Mouse (Mus musculus): ENCODE results near the gene Msh3.

The Msh3 gene

GRCm38 (mm10) chr13:92328000-92328399, 26.8 kb downstream of the Msh3 start:
- DNase-seq: no peak

GRCm38 (mm10) chr13:92326030-92326429, 28.8 kb downstream of the Msh3 start:
- DNase-seq: no peak

GRCm38 (mm10) chr13:92320770-92321169, 34.0 kb downstream of the Msh3 start:
- no peak for DNase-seq

GRCm38 (mm10) chr13:92314613-92315012, 40.2 kb downstream of the Msh3 start:
- no peak for DNase-seq

- no peak for DNase-seq
These were observed 49.1 kb downstream of the Msh3 start, which contains the start of gene Gm20379 for GRCm38 (mm10) chr13:92305680-92306079. Gene Gm20379 (plus strand): TSS chr13:92305980.

GRCm38 (mm10) chr13:92304291-92304690, 50.5 kb downstream of the Msh3 start:
- DNase-seq: no peak

GRCm38 (mm10) chr13:92303062-92303948, 51.5 kb downstream of the Msh3 start:
- no peak for DNase-seq

- no peak for DNase-seq
These were observed 52.3 kb downstream of the Msh3 start for GRCm38 (mm10) chr13:92302466-92302865.

- no peak for DNase-seq
These were observed 53.0 kb downstream of the Msh3 start for GRCm38 (mm10) chr13:92301754-92302153.

- DNase-seq: no peak
These were observed 55.3 kb downstream of the Msh3 start for GRCm38 (mm10) chr13:92299522-92299921.

GRCm38 (mm10) chr13:92297021-92297420, 57.8 kb downstream of the Msh3 start:
- DNase-seq: no peak

GRCm38 (mm10) chr13:92296490-92296889, 58.3 kb downstream of the Msh3 start:
- DNase-seq: no peak

GRCm38 (mm10) chr13:92293883-92294282, 60.9 kb downstream of the Msh3 start:
- DNase-seq: no peak

GRCm38 (mm10) chr13:92291605-92292004, 63.2 kb downstream of the Msh3 start:
- no peak for DNase-seq

- no peak for DNase-seq
These were observed 77.8 kb downstream of the Msh3 start for GRCm38 (mm10) chr13:92277027-92277426.

- DNase-seq: no peak
These were observed 79.5 kb downstream of the Msh3 start for GRCm38 (mm10) chr13:92275292-92275691.

- DNase-seq: no peak
These were observed 80.3 kb downstream of the Msh3 start for GRCm38 (mm10) chr13:92274274-92275198.

GRCm38 (mm10) chr13:92267076-92267475, 87.7 kb downstream of the Msh3 start:
- no peak for DNase-seq

GRCm38 (mm10) chr13:92263566-92263965, 91.2 kb downstream of the Msh3 start:
- DNase-seq: no peak

- DNase-seq: no peak
These were observed 93.5 kb downstream of the Msh3 start for GRCm38 (mm10) chr13:92261329-92261728.

- DNase-seq: no peak
These were observed 99.3 kb downstream of the Msh3 start for GRCm38 (mm10) chr13:92255480-92255879.

- no peak for DNase-seq
These were observed 101.0 kb downstream of the Msh3 start for GRCm38 (mm10) chr13:92253850-92254249.

- no peak for DNase-seq
These were observed 102.5 kb downstream of the Msh3 start for GRCm38 (mm10) chr13:92252331-92252730.

GRCm38 (mm10) chr13:92247576-92247975, 107.2 kb downstream of the Msh3 start:
- DNase-seq: no peak

All from thymus, postnatal 14 days (tissue).